Mouse (Mus musculus) monocyte, adult 5-6 weeks (primary cell): ENCODE results near the gene Olfr1289. TPM values are rescaled to one million over a fixed set of nuclear protein-coding genes. Genes with fewer than 3 reads are reported as not detected.

Experiments
- ATAC-seq: fragments of 153-309, 156-312 bp; replicated peaks from 2 replicates; pipeline ENCODE4 v1.8.0; 2017; ENCODE audit warnings: mild to moderate bottlenecking; ENCODE audit not compliant: low TSS enrichment, insufficient number of reproducible peaks, severe bottlenecking, poor library complexity, low FRiP score
- total RNA-seq: library from RNA; stranded (forward); fragments of 200-1000, 200-491, 200-594 nt; gene quantifications from 3 replicates; pipeline ENCODE4 v1.2.3, GENCODE M21; 2017

Olfr1289 gene
- not detected in 3 replicates for total RNA-seq

DNA sequence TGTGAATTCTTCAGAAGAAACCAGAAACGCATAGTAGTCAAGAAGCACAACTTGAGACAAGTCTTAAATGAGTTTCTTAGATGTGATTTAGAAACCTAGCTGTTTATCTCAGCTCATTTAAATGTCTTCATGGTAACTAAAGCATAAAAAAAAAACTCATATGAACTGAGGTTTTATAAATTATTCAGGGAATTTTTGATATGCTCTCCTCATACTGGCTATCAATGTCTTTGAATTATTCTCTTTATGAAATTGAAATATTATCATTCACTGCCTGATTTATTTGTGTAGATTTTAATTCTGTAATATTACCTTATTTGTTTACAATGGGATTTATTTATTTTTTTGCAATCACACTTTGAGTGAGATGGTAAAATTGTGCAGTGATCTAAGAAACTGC, at the start of gene Olfr1289:
Gene Olfr1289 (plus strand): TSS at position 301 of the 400 bp plus-strand sequence.
- ATAC-seq = no peak

DNA sequence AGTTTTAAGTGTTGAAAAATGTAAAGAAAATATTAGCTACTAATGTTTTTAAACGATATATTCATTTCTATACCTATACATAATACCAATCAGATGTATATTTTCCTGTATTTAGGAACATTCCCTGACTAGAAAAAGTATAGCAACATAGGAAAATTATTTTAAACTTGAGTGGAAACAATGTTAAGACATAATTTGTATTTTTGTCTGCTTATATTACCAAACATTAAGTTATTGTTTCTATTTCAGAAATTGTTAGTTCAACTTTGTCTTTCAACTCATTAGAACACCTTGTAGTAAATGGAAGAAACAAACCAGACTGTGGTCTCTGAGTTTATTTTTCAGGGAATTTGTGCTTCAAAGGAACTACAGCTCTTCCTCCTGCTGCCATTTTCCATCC, 31.8 kb upstream of the Olfr1289 start, which contains the start of gene Olfr1287:
Gene Olfr1287 (plus strand): TSS at position 301 of the 400 bp plus-strand sequence.
- ATAC-seq = no peak

DNA sequence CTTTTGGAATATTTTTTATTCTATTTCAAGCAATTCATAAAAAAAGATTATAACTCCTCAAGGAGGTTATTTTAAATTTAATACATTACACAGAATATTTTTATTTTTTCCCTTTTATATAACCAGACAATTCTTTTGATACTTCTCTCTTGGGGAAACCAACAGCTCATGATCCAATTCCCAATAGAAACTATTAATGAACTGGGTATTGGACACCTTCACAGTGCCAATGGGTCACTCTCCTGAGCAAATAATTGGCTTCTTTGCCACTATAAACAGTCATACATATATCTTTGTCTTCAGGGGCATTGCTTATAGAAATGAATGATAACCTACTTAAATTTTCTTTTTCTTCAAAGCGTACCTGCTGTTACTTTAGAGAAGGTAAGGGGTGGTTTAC, 6.8 kb upstream of the Olfr1289 start, which contains the start of gene Olfr1288:
Gene Olfr1288 (plus strand): TSS at position 301 of the 400 bp plus-strand sequence.
- no peak for ATAC-seq

- no peak for ATAC-seq
These were observed 13.1 kb downstream of the Olfr1289 start, which contains the start of gene Olfr1290 for GRCm38 (mm10) chr2:111493729-111494128. Gene Olfr1290, minus strand, starts transcription at chr2:111493829.

- ATAC-seq = no peak
These were observed 16.3 kb downstream of the Olfr1289 start, which contains the start of gene Olfr1291-ps1 for GRCm38 (mm10) chr2:111496880-111497279. Gene Olfr1291-ps1, plus strand, starts transcription at chr2:111497180.

GRCm38 (mm10) chr2:111517451-111517850, 36.8 kb downstream of the Olfr1289 start:
- no peak for ATAC-seq

- ATAC-seq = no peak
These were observed 44.3 kb downstream of the Olfr1289 start, which contains the start of gene Olfr1293-ps for GRCm38 (mm10) chr2:111524903-111525302. Gene Olfr1293-ps, plus strand, starts transcription at chr2:111525203.

Other genes starting within 250 kb of the Olfr1289 start
- gene Olfr1275, start 245.5 kb upstream of the Olfr1289 start, total RNA-seq = not detected in 3 replicates
- not detected in 3 replicates for gene Olfr1276, start 226.3 kb upstream of the Olfr1289 start, total RNA-seq
- not detected in 3 replicates for gene Olfr1277, start 206.7 kb upstream of the Olfr1289 start, total RNA-seq
- gene Olfr1278, start 190.7 kb upstream of the Olfr1289 start, total RNA-seq = not detected in 3 replicates
- gene Olfr1279, start 180.2 kb upstream of the Olfr1289 start, total RNA-seq = not detected in 3 replicates
- not detected in 3 replicates for gene Olfr1280, start 166.8 kb upstream of the Olfr1289 start, total RNA-seq
- gene Olfr1281, start 154.3 kb upstream of the Olfr1289 start, total RNA-seq = not detected in 3 replicates
- gene Olfr1282, start 144.7 kb upstream of the Olfr1289 start, total RNA-seq = not detected in 3 replicates
- gene Olfr1283, start 114.0 kb upstream of the Olfr1289 start, total RNA-seq = not detected in 3 replicates
- gene Olfr1284, start 105.3 kb upstream of the Olfr1289 start, total RNA-seq = not detected in 3 replicates
- not detected in 3 replicates for gene Olfr1286, start 57.7 kb upstream of the Olfr1289 start, total RNA-seq
- gene Olfr1287, start 31.7 kb upstream of the Olfr1289 start, total RNA-seq = not detected in 3 replicates
- gene Olfr1288, start 6.7 kb upstream of the Olfr1289 start, total RNA-seq = not detected in 3 replicates
- not detected in 3 replicates for gene Olfr1290, start 13.0 kb downstream of the Olfr1289 start, total RNA-seq
- not detected in 3 replicates for gene Olfr1291-ps1, start 16.4 kb downstream of the Olfr1289 start, total RNA-seq
- gene Olfr1293-ps, start 44.4 kb downstream of the Olfr1289 start, total RNA-seq = not detected in 3 replicates
- gene Olfr1294, start 59.5 kb downstream of the Olfr1289 start, total RNA-seq = not detected in 3 replicates
- gene Olfr1295, start 88.9 kb downstream of the Olfr1289 start, total RNA-seq = not detected in 3 replicates
- 0.10 TPM in 1 of 3 replicates, not detected in the others for gene Olfr1297, start 145.7 kb downstream of the Olfr1289 start, total RNA-seq
- not detected in 3 replicates for gene Olfr1298, start 168.4 kb downstream of the Olfr1289 start, total RNA-seq
- gene Olfr1299, start 180.6 kb downstream of the Olfr1289 start, total RNA-seq = not detected in 3 replicates